In genomic region chr13:23368583-23369420, GRCm38 (mm10) we compare ENCODE assay signal across 8 mouse cellular contexts. TPM values are rescaled to one million over a fixed set of nuclear protein-coding genes. Genes with fewer than 3 reads are reported as not detected.
A peak's percentile ranks its signal among the peaks of the same experiment; 100 is the strongest.
DNase-seq lines count a peak whose midpoint lies in the region; ATAC-seq lines count a peak whose summit lies in the region.

Gene Zfp322a (minus strand): TSS chr13:23369208.

- intact Hi-C loops in gastrocnemius, postnatal 14 days (cut with DNase I; ENCODE audit: low total_unique reads) = no loop called here
- intact Hi-C loops in left cerebral cortex, postnatal 10 days (cut with DNase I) = loop anchor here (10.0 kb wide), 1 partner anchor 54 kb away; no protein-coding TSS in a partner anchor

- peak; percentile 99 for ATAC-seq in inflammation-experienced regulatory T-cells, adult 6 months
- peak; percentile 98 for ATAC-seq in megakaryocyte-erythroid progenitor cell, adult 5-6 weeks (replicated peaks; ENCODE audit: low FRiP score, low TSS enrichment, poor library complexity, severe bottlenecking)

- DNase-seq in adrenal gland, adult (ENCODE audit: inconsistent age in 2 of 2, low spot score in 1 of 2) = peak; percentile 98 to 99
- DNase-seq in embryo, embryonic 10.5 days (ENCODE audit: low spot score) = peak; percentile 97
- DNase-seq in gastrocnemius, postnatal 14 days = peak; percentile 96
- peak; percentile 95 to 97 for DNase-seq in left cerebral cortex, postnatal 10 days (ENCODE audit: extremely low spot score in 1 of 2, low spot score in 2 of 2)
- DNase-seq in right cerebral cortex, postnatal 25 days = peak; percentile 97
- DNase-seq in urinary bladder, postnatal 4 days (ENCODE audit: low spot score in 2 of 2) = peak; percentile 92 to 94

RNA-seq across cellular contexts. Expression of gene Zfp322a, which starts in this region (rescaled TPM):
- total RNA-seq in gastrocnemius, postnatal 14 days (2021) = 10 to 100 TPM; 11.5 TPM
- 10 to 100 TPM; 28.6 to 33.1 (median 30.2) TPM for polyA plus RNA-seq in inflammation-experienced regulatory T-cells, adult 6 months (2017; shearing (Covaris generic))
- total RNA-seq in left cerebral cortex, postnatal 10 days (2021) = 10 to 100 TPM; 38.1 to 40.8 TPM
- total RNA-seq in megakaryocyte-erythroid progenitor cell, adult 5-6 weeks (2014; fragmentation: Nextera tagmentation) = 16.0 and 23.2 TPM in 2 replicates
- 64.7 and 75.8 TPM in 2 replicates for total RNA-seq in megakaryocyte-erythroid progenitor cell, adult 5-6 weeks (2017)

Comparison
In these comparisons a context has a peak if more than half of its experiments do, and no peak if none do; other contexts are left out.
1. Peak in every context shown above with its lines: DNase-seq and ATAC-seq.